Mouse (Mus musculus) right cerebral cortex, postnatal 14 days (tissue): ENCODE data around the gene Slc44a3.

ENCODE experiments used
- DNase-seq: peaks from one replicate; pipeline ENCODE4 v3.0.0; 2022

The Slc44a3 gene

GRCm38 (mm10) chr3:121492026-121492425 is 40.2 kb downstream of the Slc44a3 start:
- DNase-seq = no peak

GRCm38 (mm10) chr3:121490941-121491340 is 41.3 kb downstream of the Slc44a3 start:
- no peak for DNase-seq

- DNase-seq = no peak
Observed at GRCm38 (mm10) chr3:121489462-121490118, 42.6 kb downstream of the Slc44a3 start.

GRCm38 (mm10) chr3:121485201-121485600 is 47.0 kb downstream of the Slc44a3 start:
- DNase-seq = no peak

DNA sequence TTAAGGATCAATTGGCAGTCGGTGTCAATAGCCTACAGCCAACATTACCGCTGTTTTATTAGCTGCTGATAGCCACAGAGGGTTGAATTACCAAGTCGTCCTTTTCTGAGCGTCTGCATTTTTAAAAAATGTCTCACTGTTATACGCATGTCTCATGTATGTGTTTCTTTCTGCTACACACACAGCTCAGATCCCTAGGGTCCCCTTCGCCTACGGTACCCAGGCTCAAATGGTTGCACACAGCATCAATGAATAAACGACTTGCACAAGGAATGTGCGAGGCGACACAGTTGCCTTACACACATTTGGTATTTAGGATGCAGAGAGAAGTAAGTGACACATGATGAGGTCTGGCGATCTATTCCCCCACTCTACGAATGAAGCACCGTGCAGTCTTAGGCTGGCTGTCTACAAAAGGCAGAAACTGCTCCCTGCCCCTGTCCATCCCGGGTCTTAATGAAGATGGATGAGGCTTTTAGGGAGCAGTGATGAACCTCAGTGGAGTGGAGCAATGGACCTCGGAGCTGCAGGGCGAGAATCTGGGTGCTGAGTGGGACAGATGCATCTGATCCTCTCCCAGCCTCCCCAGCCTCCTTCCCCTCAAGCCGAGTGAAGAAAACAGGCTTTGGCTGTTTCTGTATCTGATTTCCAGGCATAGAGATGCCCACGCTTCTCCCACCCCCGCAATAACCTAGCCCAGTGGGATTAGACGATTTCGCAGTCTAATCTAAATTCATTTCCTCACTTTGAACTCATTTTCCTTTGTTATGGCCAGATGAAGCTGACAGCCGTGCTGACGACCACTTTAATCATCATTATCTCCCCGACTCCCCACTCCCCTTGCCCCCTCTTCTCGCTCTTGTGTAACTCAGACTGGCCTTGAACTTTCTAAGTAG is 48.7 kb downstream of the Slc44a3 start:
- no peak for DNase-seq

DNA sequence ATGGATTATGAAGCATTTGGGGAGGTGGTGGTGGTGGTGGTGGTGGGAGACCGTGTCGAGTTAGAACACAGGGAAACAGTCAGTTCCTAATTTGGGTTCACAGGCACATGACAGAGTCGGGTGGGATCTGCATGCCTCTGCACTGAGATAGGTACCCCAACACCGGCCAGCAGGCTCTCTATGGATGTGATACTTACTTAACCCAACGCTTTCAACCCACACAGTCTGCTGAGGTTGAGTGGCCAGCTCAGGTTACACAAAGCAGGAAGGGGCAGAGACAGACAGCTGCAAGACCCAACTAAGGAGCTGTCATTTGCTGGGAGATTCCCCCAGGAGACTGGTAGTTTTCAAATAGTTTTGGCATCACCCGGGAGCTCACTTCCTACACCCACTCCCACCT is 50.6 kb downstream of the Slc44a3 start:
- DNase-seq = no peak

DNA sequence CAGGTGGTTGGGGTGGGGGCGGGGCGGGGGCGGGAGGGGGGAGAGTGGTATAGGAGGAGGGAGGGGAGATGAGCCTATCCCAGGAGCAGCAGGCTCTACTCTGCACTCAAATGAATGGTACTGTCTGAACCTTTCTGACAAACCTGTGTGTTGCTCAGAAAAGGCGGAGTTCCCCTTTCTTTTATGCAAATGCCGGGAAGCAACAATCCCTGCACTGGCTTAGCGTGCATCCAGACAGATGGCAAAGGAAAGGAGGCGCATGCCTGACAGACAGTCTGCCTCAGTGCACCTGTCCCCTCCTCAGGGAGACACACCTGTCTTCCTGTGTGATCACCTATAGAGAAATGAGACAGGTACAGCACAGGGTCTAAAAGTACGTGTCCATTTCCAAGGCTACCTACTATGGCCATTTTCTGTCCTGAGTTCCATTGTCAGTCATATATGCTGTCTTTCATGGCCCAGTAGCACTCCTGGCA is 51.2 kb downstream of the Slc44a3 start:
- no peak for DNase-seq

DNA sequence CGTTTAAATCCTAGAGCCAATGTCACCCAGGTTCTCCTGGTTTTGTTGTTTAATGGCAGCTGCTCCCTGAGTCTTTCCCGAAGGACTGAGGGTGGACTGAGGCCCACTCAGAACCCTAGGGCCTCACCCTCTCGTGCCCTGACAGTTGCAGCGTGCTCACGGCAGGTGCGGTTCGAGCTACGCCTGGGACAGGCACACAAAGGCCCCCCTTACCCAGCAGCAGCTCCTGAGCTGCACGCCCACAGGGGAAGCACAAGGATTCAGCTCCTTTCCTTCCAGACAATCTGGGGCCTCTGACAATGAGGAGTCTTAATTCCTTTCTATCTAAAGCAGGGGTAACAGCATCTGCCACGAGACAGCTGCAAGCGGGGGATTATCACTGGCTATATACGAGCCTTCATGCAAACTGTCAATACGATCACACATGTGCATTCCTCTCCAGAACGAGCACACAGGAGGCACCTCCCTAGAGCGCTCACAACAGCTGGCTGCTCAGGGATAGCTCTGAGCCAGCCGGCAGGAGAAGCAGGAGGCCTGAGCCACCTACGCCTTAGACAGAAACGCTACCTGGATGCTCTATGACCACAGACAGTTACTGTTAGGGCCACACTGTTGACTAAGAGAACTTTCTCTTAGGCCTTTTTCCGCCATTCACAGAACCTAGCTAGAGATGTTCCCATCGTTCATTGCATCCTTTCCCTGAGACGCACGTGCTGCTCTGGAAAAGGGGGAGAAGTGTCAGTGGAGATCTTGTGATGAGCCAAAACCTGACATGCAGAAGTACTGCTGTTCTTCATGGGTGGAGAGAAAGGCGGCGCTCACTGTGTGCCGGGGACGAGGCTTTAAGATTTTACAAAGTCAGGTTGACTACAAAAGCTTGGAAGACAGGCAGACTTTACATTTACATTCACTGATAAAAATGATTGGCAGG is 51.9 kb downstream of the Slc44a3 start:
- no peak for DNase-seq

- no peak for DNase-seq
Observed at GRCm38 (mm10) chr3:121474738-121475137, 57.5 kb downstream of the Slc44a3 start.

DNA sequence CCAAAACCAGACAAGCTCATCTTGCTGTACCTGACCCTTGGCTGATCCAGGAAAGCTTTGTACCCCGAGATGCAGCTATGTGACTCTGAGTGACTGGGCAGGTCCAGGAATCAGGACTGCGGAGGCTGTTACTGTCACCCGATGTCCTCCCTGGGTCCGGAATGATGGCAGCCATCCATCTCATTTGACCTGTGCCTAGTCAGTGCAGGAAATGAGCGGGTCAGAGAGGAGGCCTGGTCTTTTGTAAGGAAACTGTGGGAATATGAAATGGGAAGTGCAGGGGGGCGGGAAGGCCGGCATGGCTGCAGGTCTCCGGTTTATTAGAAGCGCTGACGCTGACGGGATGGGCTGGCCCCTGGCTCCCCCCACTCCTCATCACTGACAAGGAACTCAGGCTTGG is 60.5 kb downstream of the Slc44a3 start:
- no peak for DNase-seq

- DNase-seq = no peak
Observed at GRCm38 (mm10) chr3:121469185-121469975, 62.8 kb downstream of the Slc44a3 start.

GRCm38 (mm10) chr3:121468136-121468535 is 64.1 kb downstream of the Slc44a3 start:
- DNase-seq = no peak

DNA sequence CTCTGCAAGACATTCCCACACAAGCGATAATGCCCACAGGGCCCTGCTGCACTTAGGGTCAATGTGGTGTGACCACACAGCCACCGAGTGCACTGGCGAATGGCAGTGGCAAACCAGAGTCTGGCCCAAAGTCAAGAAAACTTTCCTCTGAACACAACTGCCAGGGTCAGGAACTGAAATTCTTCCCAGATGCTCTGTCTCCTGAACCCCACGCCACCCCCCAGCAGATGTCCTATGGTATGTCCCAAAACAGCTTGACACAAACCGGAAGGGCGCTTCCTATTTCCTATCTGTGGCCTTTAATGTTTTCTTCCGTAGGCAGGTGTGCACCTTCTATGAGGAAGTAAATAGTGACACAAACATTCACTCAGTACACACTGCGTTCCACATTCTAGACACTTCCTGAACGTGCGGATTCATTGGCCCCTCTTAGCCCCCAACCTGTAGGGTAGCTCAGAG is 65.1 kb downstream of the Slc44a3 start:
- no peak for DNase-seq

GRCm38 (mm10) chr3:121465795-121466194 is 66.4 kb downstream of the Slc44a3 start:
- no peak for DNase-seq

DNA sequence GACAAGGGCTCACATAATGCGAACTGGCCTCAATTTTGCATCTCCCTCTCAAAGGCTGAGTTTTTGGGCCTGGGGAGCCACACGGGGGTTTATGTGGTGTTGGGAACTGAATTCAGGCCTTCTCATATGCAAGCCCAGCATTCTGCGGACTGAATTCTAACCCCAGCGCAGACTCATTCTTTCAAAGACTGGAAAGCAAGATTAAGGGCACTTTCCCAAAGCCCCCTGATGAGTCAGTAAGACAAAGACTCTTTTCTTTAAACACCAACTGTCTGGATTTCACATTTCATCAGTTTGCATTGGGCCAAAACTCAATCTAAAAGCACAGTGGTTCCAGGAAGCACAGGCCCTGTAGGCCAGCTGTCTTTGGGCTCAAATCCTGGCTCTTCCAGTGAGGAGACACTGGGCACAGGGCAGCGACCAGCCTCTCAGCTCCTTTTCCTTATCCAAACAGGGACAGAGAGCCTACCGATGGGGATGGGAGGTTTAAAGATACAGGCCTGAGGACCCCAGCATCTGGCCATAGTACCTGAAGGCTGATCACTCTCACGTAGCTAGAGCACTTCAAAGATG is 67.4 kb downstream of the Slc44a3 start:
- DNase-seq = no peak

DNA sequence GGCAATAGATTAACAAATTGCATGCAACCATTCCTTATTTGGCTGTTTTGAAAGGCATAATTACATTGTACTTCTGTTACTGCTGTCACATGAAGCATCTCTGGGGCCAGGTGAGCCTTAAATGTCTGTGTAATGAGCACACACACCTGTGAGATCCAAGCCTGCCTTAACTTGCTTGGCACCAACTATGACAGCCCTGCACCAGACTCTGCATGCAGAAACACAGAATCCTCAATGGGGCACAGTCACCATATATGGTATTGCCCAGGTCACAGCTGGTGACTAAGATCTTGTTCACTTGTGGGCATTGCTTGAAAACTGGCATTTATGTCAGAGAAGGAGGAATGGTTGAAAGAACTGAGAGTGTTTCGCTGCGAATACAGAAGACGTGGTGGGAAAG is 69.4 kb downstream of the Slc44a3 start:
- DNase-seq = no peak

DNA sequence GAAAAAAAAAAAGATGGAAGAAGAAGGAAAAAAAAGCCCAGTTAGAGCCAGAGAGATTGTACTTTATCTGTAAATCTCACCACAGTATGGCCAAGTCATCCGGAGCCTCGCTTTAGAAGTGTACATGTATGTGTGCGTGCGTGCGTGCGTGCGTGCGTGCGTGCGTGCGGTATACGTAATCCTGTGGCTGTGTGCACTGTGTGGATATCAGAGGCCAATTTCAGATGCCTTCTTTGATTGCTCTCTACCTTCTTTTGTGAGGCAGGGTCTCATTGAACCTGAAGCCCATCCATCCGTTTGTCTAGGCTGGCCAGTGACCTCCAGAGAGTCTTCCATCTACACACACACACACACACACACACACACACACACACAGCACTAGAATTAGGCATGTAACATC is 70.7 kb downstream of the Slc44a3 start:
- no peak for DNase-seq

DNA sequence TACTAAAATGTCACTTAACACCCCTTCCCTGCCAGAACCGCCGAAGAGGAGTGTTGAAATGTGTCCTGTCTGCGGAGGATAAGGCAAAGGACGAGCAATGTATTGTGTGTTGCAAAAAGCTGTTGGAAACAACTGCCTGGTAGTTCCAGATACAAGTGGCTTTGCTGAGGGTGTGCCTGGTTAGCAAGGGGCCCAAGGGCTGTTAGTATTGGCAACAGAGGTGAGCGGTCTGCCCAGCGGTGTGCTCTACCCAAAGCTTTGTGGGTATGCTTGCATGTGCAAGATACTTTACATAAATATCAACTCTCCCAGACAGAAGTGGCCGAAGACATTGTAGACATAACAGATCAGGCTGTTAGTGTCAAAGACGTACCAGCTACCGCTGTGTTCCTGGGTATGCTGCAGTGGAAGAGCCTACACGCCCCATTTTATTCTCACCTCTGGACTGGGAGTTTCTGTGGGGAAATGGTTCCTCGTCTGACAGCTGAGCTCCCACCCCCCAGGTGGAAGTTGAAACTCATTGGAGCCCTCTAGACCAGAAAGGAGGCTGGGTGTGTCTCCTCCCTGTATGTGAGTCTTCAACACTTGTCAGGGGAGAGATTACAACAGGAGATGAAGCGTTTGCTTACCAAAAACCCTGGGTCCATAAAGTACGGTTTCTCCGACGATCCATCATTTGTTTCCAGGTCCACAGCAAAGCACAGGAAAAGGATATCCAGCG is 71.6 kb downstream of the Slc44a3 start:
- DNase-seq = no peak

GRCm38 (mm10) chr3:121458545-121459492 is 73.4 kb downstream of the Slc44a3 start:
- no peak for DNase-seq

GRCm38 (mm10) chr3:121451404-121451803 is 80.8 kb downstream of the Slc44a3 start:
- DNase-seq = no peak
